Mouse (Mus musculus) left cerebral cortex, adult 8-10 months (tissue): ENCODE measurements around the gene Appl2. TPM values are rescaled to one million over a fixed set of nuclear protein-coding genes. Genes with fewer than 3 reads are reported as not detected.
"Not testable (repeated sequence)": the region's sequence is repeated elsewhere in the genome, so short reads cannot be mapped to it uniquely, and the experiment has no call there.

ENCODE experiments used
- DNase-seq, 2 experiments: peaks; one replicate each; pipeline ENCODE4 v3.0.0; 2022; ENCODE audit warnings: low spot score in 2 of 2
- total RNA-seq, 4 experiments: library from RNA; stranded (reverse); gene quantifications; 2 replicates each; pipeline ENCODE4 v1.2.4; 2022

The Appl2 gene
- 10 to 100 TPM; 71.4 to 89.6 (median 73.7) TPM for total RNA-seq

DNA sequence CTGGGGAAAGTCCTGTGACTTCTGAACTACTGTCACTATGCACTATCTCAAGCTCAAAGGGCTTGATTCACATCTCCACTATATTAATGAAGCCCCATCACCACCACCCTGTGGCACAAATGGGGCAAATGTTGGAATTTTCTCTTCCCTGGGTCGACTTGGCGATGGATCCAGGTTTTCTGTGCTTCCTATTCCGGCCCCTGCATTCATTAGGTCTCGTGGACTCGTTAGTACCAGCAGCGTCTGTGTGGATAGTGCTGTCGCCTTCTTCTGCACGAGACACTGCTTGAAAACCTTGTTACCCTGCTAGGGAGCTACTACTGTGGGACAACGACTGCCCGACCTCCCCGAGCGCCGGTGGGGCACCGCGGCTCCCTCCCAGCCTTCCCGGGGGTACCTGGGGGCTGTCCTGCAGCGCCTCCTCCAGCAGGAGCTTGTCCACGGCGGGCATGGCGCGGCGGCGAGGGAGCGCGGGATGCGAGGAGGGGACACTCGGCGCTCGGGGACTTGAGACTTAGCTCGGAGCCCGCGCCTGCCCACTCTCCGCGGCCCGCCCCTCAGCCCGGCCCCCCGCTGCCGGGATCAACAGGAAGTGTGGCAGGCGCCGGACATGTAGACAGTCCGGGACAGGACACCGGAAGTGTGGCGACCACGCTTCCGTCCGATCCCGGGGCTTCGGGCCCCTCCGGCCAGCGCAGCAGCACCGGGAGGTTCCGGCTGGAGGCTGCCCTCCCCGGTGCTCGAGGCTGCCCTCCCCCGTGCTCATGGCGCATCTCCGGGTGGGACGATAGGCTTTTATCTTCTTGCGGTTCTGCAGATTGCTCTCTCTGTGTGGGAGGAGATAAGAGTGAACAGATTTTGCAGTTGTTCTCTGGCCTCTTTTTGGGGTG is at the start of gene Appl2:
Gene Appl2, minus strand, starts transcription at position 608 of the 890 bp plus-strand sequence.
- peak; percentile 80 to 93 for DNase-seq

- no peak for DNase-seq
These were observed 47.7 kb upstream of the Appl2 start for GRCm38 (mm10) chr10:83696226-83696625.

- DNase-seq: no peak
These were observed 43.8 kb upstream of the Appl2 start for GRCm38 (mm10) chr10:83692175-83692895.

GRCm38 (mm10) chr10:83688215-83688614 is 39.7 kb upstream of the Appl2 start:
- no peak for DNase-seq

GRCm38 (mm10) chr10:83681334-83681733 is 32.8 kb upstream of the Appl2 start:
- DNase-seq: no peak

DNA sequence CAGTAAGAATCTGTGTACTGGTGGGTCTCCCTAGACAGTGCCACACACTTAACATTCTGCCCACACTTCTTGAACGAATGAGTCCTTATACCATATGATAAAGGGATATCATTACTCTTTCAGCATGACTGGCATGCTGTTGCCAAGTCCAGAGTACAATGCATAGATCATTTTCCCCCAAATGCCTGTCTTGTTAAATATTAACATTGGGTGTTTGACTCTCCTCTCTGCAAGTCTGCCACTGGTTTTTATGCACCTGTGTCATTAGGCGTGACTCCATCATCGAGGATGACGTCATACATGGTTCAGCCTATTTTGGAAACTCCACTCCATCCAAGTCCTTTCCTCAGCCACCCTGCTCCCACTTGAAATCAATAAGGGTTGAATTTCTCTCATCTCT is 18.0 kb upstream of the Appl2 start:
- no peak for DNase-seq

DNA sequence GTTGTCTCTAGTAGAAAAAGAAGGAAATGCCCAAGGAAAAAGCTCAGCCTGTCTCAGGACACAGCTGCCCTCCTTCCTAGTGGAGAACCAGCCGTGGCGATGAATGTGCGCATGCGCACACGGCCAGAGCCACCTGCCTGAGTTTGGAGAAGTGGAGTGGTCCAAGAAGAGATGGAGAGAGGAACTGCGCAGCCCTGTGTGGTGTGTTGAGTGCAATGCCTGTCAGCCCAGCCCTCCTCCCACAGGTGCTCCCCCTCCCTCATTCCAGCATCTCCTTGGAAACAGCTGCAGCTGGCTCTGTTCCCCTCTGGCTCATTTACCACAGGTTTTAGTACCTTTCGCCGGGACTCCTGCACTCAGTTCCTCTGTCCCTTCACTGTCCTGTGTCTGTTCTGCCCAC is 13.4 kb upstream of the Appl2 start:
- DNase-seq: no peak

GRCm38 (mm10) chr10:83660605-83661004 is 12.1 kb upstream of the Appl2 start:
- DNase-seq: no peak

GRCm38 (mm10) chr10:83654591-83654990 is 6.1 kb upstream of the Appl2 start:
- no peak for DNase-seq

DNA sequence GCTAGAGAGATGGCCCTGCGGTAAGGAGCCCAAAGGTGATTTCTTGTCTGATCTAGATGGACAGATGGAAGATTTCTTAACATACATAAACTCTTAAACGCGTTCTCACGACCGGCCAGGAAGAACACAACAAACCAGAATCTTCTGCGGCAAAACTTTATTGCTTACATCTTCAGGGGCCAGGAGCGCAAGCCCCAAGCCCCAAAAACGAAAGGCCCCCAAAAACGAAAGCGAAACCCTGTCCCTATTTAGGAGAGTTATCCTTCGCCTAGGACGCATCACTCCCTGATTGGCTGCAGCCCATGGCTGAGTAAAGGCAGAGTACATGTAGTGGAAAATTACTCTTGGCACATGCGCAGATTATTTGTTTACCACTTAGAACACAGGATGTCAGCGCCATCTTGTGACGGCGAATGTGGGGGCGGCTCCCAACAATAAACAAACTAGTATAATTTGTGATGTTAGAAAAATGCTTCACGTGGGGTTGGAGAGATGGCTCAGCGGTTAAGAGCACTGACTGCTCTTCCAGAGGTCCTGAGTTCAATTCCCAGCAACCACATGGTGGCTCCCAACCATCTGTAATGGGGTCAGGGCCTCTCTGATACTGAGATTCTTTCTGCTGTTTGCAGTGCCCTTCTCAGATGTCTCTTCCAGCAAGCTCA is 3.8 kb upstream of the Appl2 start:
- not testable (repeated sequence) for DNase-seq

DNA sequence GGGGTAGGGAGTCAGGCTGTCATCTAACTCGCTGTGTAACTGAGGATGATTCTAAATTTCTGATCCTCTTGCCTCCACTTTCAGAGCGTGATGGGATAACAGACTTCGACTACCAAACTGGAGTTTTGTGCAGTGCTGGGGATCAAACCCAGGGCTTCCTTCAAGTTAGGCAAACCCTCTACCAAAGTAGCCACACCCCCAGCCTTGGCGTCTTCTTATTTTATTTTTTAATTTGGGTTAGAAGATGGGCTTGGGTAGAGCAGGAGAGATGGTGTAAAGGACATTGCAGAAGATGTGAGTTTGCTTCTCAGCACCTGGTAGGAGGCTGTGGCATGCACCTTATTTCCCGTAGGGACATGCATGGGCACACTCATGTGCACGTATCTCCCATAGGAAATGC is 499 bp upstream of the Appl2 start:
- DNase-seq: no peak

DNA sequence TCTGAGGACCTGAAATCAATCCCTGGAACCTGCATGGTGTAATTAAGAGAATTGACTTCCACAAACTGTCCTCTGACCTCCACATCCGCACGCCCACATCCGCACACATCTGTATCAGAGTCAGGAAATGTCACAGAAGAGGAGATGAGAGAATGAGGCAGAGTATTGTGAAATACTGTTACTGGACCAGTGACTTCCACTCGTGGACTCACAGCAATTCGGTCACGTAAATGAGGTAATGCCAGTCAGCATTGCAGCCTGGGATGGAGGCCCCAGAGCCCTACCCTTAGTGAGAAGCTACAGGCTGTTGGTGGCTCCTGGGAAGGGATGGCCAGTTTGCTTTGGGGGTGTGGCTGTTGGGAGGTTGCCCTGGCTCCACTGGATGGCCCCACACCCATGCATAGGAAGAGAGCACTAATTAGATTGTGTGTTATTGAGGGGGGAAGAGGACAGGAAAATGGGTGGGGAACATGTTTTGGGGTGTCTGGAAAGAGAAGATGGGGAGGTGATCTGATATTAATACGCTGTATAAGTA is 2.1 kb downstream of the Appl2 start:
- no peak for DNase-seq

DNA sequence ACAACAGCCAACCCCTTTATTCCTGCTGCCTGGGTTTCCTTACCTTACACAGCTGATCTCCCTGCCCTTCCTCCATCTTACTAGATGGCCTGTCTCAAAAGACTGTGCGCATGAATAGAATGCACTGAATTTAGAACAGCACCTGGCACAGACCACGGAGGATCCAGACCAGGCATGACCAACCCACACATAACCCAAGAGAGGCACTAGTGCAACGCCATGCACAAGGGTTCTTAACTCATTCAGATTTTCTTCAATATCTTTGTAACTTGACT is 2.9 kb downstream of the Appl2 start:
- DNase-seq: no peak

DNA sequence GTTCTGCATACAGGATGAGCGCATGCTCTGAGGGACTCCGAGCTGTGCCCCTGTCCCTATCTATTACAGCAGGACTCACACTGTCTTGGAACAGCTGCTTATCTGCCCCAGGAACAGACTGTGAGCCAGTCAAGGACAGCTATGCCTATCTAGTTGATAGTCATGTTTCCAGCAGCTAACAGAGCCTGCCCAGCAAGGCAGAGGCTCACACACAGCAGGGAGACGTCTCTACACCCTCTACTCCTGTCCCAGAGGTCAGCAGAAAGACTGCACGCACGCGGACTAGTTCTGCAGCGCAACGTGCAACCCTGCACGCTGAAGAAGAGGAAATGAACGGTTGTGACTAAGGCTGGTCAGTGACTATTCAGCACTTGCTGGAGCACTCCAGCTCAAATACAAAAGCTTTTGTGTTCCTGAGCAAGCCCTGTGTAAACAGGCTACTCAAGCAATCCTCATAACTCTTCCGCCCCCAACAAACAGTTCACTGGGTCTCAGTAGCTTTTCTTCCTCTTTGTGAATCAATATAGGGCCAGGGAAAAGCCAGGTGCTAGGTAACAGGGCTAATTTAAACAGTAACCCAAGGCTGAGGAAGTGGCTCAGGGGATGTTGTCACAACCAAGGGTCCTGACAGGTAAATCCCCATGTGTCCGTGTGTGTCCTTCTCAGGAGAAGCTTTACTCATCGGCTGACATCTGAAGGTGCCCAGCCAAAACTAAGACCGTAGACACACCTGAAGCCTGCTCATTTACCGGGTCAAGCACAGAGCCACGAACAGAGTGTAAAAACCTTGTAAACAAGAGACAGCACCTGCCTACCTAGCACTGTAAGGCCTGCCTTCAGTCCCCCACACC is 3.4 kb downstream of the Appl2 start:
- no peak for DNase-seq

GRCm38 (mm10) chr10:83644167-83644566 is 4.4 kb downstream of the Appl2 start:
- DNase-seq: no peak

GRCm38 (mm10) chr10:83641641-83642040 is 6.9 kb downstream of the Appl2 start:
- DNase-seq: no peak

- DNase-seq: peak in 1 of 2 experiments; percentile 44
These were observed 8.6 kb downstream of the Appl2 start for GRCm38 (mm10) chr10:83639881-83640386.

- DNase-seq: peak; percentile 38 to 80
These were observed 11.2 kb downstream of the Appl2 start for GRCm38 (mm10) chr10:83637295-83637694.

DNA sequence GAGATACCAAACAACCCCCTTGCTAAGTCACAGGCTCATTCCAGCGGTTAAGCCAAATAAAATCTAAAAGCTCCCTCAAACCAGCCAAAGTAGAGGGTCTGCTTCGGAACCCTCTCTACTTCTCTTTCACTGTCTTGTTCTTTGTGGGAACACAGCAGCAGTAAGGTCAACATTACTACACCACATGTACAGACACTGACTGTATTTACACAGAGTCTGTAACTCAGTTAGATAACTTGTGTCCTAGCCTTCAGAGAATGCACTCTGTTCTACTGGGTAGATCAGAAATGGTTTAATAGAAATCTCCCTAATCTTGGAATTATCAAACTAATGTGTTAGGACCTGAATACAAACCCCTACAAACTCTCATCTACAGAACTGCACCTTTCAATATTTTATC is 12.3 kb downstream of the Appl2 start:
- no peak for DNase-seq

DNA sequence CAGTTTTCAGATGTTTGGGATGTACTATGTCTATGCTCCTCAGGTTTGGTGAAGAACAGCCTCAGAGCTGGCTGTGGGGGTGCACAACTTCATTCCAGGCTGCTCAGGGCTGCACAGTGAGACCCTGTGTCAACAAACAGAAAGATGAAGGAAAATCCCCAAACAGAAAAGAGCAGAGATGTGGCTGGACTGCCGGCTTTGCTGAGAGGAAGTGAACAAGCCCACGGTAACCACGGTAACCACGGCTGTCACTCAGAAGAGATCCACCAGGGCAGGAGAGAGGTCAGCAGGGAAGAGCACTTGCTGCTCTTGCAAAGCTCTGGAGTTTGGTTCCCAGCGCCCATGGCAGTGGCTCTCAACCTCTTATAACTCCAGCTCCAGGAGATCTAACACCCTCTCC is 14.1 kb downstream of the Appl2 start:
- no peak for DNase-seq
